Mouse (Mus musculus) inflammation-experienced regulatory T-cells, adult 6 months (primary cell): ENCODE data around the gene Tmem108. TPM values are rescaled to one million over a fixed set of nuclear protein-coding genes. Genes with fewer than 3 reads are reported as not detected.

Source experiments
- ATAC-seq: one replicate; pipeline ENCODE4 v1.8.0; 2017
- polyA plus RNA-seq, 3 experiments: library from polyadenylated mRNA; unstranded; fragments of 100-300 nt; shearing (Covaris generic); gene quantifications; one replicate each; pipeline ENCODE4 v1.2.1; 2017

Gene Tmem108
- polyA plus RNA-seq, 3 experiments from 2014 or later, result 0.69 to 1.8 TPM; not detected in 1

GRCm38 (mm10) chr9:103494346-103495020 is 267.2 kb downstream of the Tmem108 start:
- ATAC-seq, result no peak

GRCm38 (mm10) chr9:103491985-103492384 is 269.7 kb downstream of the Tmem108 start:
- no peak for ATAC-seq

DNA sequence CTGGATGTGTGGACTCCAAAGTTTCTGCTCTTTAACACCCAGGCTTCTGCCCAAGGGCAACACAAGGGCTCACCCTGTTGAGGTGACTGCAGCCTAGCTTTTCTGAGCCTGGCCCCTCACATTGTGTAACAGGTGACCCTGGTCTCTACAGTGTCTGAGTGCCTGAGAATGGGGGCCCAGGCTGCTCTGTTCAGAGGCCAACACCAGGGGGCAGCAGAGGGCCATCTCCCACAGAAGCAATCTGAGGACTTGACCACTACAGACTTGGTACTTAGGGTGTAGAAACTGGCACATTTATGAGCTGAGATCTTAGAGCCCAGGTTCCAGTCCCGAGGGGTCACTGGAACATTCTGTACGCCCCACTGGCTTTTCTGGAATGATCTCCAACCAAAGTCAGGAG is 271.2 kb downstream of the Tmem108 start:
- no peak for ATAC-seq

DNA sequence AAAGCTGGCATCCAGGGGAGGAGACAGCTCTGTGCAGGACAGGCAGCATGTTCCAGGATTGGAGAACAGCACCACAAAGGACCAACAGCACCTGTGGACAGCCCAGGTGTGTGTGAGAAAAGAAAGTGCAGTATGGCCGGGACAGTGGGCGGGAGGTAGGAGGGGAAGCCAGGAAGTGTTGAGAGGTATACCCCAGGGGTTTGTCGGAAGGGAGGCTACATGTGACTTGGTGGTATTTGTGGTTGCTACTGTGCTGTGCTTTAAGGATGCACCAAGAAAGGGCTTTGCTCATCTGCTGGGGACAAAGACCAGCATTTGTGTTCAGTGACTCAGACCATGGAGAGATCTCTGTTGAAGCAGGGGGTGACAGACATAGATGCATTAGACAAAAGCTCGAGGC is 271.8 kb downstream of the Tmem108 start:
- no peak for ATAC-seq

DNA sequence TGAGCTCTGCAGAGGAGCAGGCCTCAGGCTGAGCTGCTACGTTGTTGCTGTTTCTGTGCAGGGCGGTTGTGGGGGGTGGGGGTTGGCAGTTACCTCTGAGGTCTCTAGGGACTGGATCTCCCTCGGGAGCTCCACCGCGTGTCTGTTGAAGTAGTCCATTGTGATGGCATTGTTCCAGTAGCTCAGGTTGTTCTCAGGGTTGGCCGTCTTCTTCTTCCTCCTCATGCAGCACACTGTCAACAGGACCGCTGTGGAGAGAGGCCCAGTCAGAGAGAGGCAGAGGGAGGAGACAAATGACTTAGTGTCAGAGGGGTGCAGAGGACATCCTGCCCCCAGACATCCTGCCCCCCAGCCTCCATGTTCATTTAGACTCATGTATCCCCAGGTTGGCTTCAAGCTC is 272.5 kb downstream of the Tmem108 start:
- no peak for ATAC-seq

GRCm38 (mm10) chr9:103486262-103486661 is 275.4 kb downstream of the Tmem108 start:
- ATAC-seq, result no peak

DNA sequence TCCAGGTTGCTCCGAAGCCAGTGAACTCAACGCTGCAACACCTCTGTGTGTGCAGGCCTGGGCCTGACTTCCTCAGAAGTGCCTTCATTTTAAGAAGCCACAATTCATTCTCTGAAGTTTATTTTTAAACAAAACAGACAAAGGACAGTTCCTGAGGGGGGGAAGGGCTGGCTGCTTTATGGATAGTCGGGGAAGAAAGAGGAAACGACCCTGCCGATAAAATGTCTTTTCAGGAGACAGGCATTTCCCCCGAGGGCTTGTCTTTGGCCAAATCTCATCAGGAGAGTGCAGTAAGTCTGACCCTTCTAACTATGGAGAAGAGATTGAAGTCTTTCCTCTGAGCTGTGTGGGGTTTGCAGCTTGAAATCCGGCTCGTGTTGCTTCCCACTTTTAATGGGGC is 276.0 kb downstream of the Tmem108 start:
- no peak for ATAC-seq

- ATAC-seq, result no peak
Observed at GRCm38 (mm10) chr9:103480603-103481220, 280.9 kb downstream of the Tmem108 start.

DNA sequence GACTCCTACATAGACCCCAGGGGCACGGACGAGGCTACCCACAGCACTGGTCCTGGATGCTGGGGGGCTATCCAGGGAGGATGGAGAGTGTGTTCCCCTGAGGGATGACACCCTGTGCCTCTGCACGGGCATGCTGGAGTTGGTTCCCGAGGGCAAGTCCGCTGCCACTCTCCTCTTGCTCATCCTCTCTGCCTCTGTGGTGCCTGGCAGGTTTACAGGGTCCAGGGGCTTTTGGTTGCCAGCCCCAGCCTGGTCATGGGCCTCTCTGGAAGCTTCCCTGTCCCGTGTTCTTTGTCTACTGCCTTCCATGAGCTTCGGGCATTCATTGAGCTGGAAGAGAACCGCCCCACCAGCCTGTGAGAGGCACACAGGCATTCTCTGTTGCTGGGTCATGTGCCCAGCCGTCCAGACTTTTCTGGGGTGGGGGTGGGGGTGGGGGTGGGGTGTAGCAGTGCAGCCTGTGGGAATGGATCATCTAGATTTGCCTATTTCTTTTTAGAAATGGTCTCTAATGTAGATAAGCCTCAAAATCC is 281.5 kb downstream of the Tmem108 start, which contains the start of gene Bfsp2:
Gene Bfsp2, minus strand, starts transcription at position 377 of the 533 bp plus-strand sequence.
- no peak for ATAC-seq

GRCm38 (mm10) chr9:103475414-103475813 is 286.2 kb downstream of the Tmem108 start:
- no peak for ATAC-seq

DNA sequence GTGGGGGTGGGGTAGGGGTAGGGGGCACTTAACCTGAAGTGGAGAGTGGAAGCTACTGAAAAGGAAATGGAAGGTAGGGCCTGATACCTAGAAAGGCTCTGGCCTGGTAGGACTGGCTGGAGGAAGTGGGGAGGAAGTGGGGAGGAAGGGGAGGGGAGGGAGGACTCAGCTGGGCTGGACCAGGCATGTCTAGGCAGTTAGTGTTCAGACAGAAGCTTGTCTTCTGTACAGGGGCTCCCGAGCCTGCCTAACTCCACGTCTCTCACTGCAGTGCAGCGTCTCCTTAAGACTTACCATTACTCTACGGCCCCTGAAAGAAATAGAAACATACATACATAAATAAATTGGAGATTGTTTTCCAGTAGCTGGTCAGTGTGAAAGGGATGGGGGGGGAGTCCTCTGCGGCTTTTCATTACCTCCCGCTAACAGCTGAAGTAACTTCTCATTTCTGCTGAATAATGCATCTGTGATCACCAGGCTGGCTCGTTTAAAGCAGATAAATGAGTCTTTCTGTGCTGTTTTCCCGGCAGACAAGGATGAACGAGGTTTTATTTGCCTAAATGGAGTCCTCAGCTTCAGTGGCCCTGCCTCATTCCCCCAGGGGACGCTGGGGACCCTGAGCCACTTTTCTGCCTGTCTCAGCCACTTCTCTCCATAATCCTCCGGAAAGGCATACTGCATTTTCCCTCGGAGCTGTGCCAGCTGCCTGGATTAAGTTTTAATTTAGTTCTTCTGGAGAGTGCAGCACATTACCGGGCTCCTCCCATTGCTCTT is 287.5 kb downstream of the Tmem108 start:
- ATAC-seq, result no peak

DNA sequence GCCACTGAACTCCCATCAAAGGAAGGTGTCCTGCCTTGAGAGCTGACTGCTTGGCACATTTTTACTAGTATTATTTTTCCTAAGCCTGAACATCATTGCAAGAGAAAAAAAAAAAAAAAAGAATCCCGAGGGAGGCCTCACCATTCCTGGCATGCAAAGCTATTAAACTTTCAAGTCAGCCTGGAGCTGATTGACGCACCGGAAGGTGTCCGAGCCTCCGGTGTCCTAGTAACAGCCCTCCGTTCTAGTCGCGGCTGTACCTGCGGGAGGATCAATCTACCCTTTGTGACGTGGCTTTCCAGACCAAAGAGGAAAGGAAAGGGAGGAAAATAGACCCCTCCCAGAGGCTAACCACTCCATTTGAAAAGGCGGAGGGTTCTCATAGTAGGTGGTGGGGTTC is 289.9 kb downstream of the Tmem108 start:
- no peak for ATAC-seq

GRCm38 (mm10) chr9:103469516-103469915 is 292.1 kb downstream of the Tmem108 start:
- ATAC-seq, result no peak

- ATAC-seq, result no peak
Observed at GRCm38 (mm10) chr9:103468911-103469310, 292.7 kb downstream of the Tmem108 start.

GRCm38 (mm10) chr9:103465711-103466220 is 295.9 kb downstream of the Tmem108 start:
- no peak for ATAC-seq

DNA sequence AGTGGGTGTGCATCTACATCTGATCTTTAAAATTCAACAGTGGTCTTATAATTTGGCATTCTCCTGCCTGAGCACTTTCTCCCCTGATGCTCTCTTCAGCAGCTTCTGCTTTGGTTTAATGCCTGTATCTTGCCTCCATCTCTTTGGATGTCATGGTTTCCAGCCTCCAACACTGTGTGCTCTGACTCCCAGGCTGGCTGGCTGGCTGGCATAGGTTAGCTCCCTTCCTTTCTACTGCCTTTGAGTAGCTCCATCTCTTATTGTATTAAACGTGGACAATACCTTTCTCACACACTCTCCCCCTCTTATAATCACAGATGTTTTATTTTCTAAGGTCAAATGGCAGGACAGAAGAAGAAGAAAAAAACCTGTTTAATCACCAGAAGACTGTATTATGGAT is 296.3 kb downstream of the Tmem108 start:
- no peak for ATAC-seq

DNA sequence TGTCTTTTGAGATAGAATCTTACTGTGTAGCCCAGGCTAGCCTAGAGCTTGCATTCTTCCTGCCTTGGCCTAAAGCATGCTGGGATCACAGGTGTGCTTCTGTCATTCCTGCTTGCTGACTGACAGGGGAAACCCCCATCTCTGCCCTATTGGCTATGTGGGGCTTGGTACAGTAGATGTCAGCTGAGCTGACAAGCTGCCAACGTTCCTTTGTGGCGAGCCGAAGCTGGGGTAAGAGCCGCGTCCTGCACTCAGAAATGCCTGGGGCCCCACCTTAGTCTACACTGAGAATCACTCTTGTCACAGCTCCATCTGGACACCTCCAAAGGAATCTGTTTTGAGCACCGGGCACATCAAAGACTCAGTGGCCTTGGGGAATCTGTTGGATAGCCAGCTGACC is 297.8 kb downstream of the Tmem108 start:
- ATAC-seq, result no peak

- ATAC-seq, result no peak
Observed at GRCm38 (mm10) chr9:103459839-103460238, 301.8 kb downstream of the Tmem108 start.

DNA sequence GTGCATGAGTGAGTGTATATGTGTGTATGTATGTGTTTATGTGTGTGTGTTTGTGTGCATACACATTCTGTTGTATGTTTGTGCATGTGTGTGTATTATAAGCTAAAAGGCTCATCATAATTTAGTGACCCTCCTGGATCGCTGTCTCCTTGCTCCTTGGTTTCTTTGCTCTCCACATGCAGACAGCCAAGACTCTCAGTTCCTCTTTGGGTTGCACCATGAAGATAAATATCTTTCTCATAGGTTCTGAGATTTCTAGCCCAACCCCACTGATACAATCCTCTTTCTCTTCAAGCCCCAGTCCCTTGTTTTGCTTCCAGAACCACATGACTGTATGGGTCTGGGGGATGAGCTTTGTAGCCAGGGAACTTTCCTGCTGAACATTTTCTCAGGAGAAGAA is 302.3 kb downstream of the Tmem108 start:
- no peak for ATAC-seq

- ATAC-seq, result no peak
Observed at GRCm38 (mm10) chr9:103449651-103450050, 312.0 kb downstream of the Tmem108 start.

GRCm38 (mm10) chr9:103449092-103449491 is 312.5 kb downstream of the Tmem108 start:
- ATAC-seq, result no peak

- no peak for ATAC-seq
Observed at GRCm38 (mm10) chr9:103444656-103445055, 317.0 kb downstream of the Tmem108 start.

DNA sequence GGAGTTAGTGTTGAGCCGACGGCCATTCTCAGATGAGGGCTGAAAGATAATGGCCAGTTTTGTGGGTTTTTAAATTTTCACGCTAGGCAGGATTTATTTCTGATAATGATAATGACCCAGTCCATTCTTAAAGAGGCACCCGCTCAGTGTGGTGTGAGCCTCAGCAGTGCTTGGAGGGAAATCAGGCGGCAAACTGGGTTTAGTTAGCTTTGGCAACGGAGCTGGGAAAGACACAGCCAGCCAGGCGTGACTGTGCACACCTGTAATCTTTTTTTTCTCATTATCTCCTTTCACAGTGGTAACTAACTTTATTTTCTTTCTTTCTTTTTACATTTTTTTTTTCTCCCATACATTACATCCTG is 317.8 kb downstream of the Tmem108 start:
- ATAC-seq, result no peak
